Mouse (Mus musculus) CD4-positive naive resting alpha-beta T cell, adult 76 days (primary cell): ENCODE data around the gene Ghrl. TPM values are rescaled to one million over a fixed set of nuclear protein-coding genes. Genes with fewer than 3 reads are reported as not detected.

ENCODE experiments used
- total RNA-seq: library from RNA; stranded (reverse); gene quantifications from one replicate; pipeline ENCODE4 v1.2.4, GENCODE M21; 2023

The Ghrl gene
- 1.2 TPM for total RNA-seq

DNA sequence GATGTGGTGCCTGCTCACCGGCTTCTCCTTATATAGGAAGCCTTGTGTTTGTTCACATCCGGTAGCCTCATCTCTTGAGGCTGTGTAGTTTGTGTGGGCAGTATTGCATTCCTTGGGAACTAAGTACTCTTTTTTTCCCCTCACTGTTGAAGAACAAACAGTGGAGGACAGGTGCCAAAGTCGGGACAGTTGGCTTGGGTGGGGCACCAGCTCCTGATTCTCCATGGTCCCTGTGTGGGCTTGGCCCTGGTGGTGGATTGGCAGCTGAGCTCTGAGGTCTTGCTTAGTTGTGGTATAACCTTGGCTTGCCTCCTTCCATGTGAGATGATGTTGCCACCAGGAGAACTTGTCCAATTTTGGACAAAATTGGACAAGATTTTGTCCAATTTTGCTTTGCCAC, at the start of gene Ghrl:
Ghrl (minus strand) TSS at position 3 of the 400 bp plus-strand sequence.

GRCm38 (mm10) chr6:113740236-113741217, 20.8 kb upstream of the Ghrl start, which contains the start of gene Sec13:
Gene Sec13 (minus strand): TSS chr6:113740743.

GRCm38 (mm10) chr6:113696582-113697221, 23.0 kb downstream of the Ghrl start, which contains the start of gene Tatdn2:
Gene Tatdn2 (plus strand): TSS chr6:113697050.

Other genes with a start within 250 kb of the Ghrl start
- not detected for gene Il17rc, start 248.5 kb downstream of the Ghrl start, total RNA-seq
- gene Creld1, start 236.6 kb downstream of the Ghrl start, total RNA-seq, result 9.9 TPM
- gene Prrt3, start 217.9 kb downstream of the Ghrl start, total RNA-seq, result 0.70 TPM
- gene Emc3, start 188.2 kb downstream of the Ghrl start, total RNA-seq, result 72.3 TPM
- 1.3 TPM for gene Fancd2, start 188.2 kb downstream of the Ghrl start, total RNA-seq
- gene Fancd2os, start 119.2 kb downstream of the Ghrl start, total RNA-seq, result not detected
- 96.7 TPM for gene Brk1, start 115.1 kb downstream of the Ghrl start, total RNA-seq
- gene Vhl, start 95.9 kb downstream of the Ghrl start, total RNA-seq, result 19.1 TPM
- gene Irak2, start 81.4 kb downstream of the Ghrl start, total RNA-seq, result 54.3 TPM
- 312 TPM for gene Tatdn2, start 22.8 kb downstream of the Ghrl start, total RNA-seq
- 91.2 TPM for gene Sec13, start 20.9 kb upstream of the Ghrl start, total RNA-seq